Mouse (Mus musculus) sigmoid colon, adult 10 weeks (tissue): ENCODE measurements around the gene Magea10. TPM values are rescaled to one million over a fixed set of nuclear protein-coding genes. Genes with fewer than 3 reads are reported as not detected.

ENCODE experiments used
- polyA plus RNA-seq: library from polyadenylated mRNA; stranded (reverse); fragments of 350-450 nt; fragmentation: Illumina TruSeq; extraction: RNeasy Lipid Tissue Mini Kit (QIAGEN cat#74804); gene quantifications from one replicate; pipeline ENCODE4 v1.2.3, GENCODE M21; 2014; ENCODE audit warnings: low read depth, low replicate concordance

Magea10 gene
- not detected for polyA plus RNA-seq

DNA sequence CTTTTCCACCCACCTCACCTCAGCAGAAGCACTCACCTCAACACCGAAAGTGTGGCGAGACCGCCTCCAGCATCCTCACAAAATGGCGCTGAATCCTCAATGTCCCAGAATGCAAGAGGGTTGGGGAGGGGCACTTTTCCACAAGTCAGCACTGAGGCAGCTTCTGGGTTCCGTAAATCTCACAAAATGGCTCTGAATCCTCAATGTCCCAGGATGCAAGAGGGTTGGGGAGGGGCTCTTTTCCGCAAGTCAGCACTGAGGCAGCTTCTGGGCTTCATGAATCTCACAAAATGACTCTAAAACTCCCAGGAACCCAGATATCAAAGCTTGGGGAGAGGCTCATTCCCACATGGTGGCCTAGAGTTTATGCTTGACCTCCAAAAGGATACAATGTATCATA, at the start of gene Magea10:
Gene Magea10 (minus strand): TSS at position 101 of the 400 bp plus-strand sequence.

Other genes with a start within 250 kb of the Magea10 start
- not detected for gene Magea4, start 164.8 kb downstream of the Magea10 start, polyA plus RNA-seq
- 0.69 TPM for gene Gabre, start 112.1 kb downstream of the Magea10 start, polyA plus RNA-seq